Mouse (Mus musculus) CH12.LX (cell line): ENCODE data around the gene Gm28038. TPM values are rescaled to one million over a fixed set of nuclear protein-coding genes. Genes with fewer than 3 reads are reported as not detected.

ENCODE experiments used
- DNase-seq: peaks from one replicate; pipeline ENCODE4 v3.0.0-alpha.2; 2013; ENCODE audit errors: extremely low read depth
- H3K27ac ChIP-seq: 2 replicates; pipeline ENCODE4 v1.5.1; 2012; ENCODE audit warnings: low read depth, mild to moderate bottlenecking, control low read depth, moderate library complexity; ENCODE audit not compliant: insufficient read depth
- H3K27me3 ChIP-seq: replicated peaks from 2 replicates; pipeline ENCODE3; 2012; ENCODE audit warnings: inconsistent platforms
- H3K36me3 ChIP-seq, 2 experiments: replicated peaks in 1 of 2; 2 replicates each; pipeline versions ENCODE3 to v1.6.1; 2012; ENCODE audit warnings: inconsistent platforms in 1 of 2, low read length in 1 of 2, mild to moderate bottlenecking in 1 of 2, mixed read lengths in 1 of 2, moderate library complexity in 1 of 2; ENCODE audit not compliant: control insufficient read depth in 1 of 2, insufficient read depth in 1 of 2
- H3K4me1 ChIP-seq, 2 experiments: 2 replicates each; pipeline ENCODE4 v1.6.1; 2012; ENCODE audit warnings: inconsistent platforms in 1 of 2, moderate library complexity in 1 of 2; ENCODE audit not compliant: insufficient read depth in 2 of 2, control insufficient read depth in 1 of 2
- H3K4me2 ChIP-seq: 2 replicates; pipeline ENCODE4 v1.6.1; 2012; ENCODE audit warnings: low read depth, mild to moderate bottlenecking, control low read depth; ENCODE audit not compliant: poor library complexity, insufficient read depth, severe bottlenecking
- H3K4me3 ChIP-seq, 3 experiments: fragments of 150-350 bp in 1 of 3; sonication (generic) in 1 of 3; replicated peaks in 1 of 3; 2 replicates each; pipeline versions ENCODE3 to v1.5.1; 2011 to 2012; ENCODE audit warnings: low read depth in 2 of 3, low read length in 2 of 3, mild to moderate bottlenecking in 2 of 3, moderate library complexity in 2 of 3, control low read depth in 1 of 3, improper control_type of control experiment in 1 of 3, inconsistent platforms in 1 of 3, mixed read lengths in 1 of 3; ENCODE audit not compliant: poor library complexity in 1 of 3
- H3K79me2 ChIP-seq: replicated peaks from 2 replicates; pipeline ENCODE4 v1.6.1; 2012; ENCODE audit warnings: mild to moderate bottlenecking, moderate library complexity; ENCODE audit not compliant: control insufficient read depth, poor library complexity, insufficient read depth, severe bottlenecking; ENCODE audit errors: extremely low read depth
- H3K9ac ChIP-seq: 2 replicates; pipeline ENCODE4 v1.6.1; 2012; ENCODE audit warnings: low read depth, mild to moderate bottlenecking, control low read depth, moderate library complexity; ENCODE audit not compliant: insufficient read depth
- H3K9me3 ChIP-seq: replicated peaks from 2 replicates; pipeline ENCODE3; 2012; ENCODE audit warnings: low read length, inconsistent platforms, mixed read lengths
- BHLHE40 ChIP-seq: IDR thresholded peaks from 2 replicates; pipeline ENCODE4 v1.6.1; 2011; ENCODE audit warnings: mild to moderate bottlenecking, low read depth, low read length, improper control_type of control experiment
- CHD1 ChIP-seq: IDR thresholded peaks from 2 replicates; pipeline ENCODE4 v1.6.1; 2012; ENCODE audit warnings: low read depth, low read length, improper control_type of control experiment, inconsistent platforms
- CHD2 ChIP-seq: IDR thresholded peaks from 2 replicates; pipeline ENCODE4 v1.6.1; 2011; ENCODE audit warnings: low read length, improper control_type of control experiment
- E2F4 ChIP-seq: IDR thresholded peaks from 2 replicates; pipeline ENCODE4 v1.6.1; 2011; ENCODE audit warnings: low read depth, low read length, improper control_type of control experiment; ENCODE audit not compliant: insufficient replicate concordance
- ELF1 ChIP-seq: IDR thresholded peaks from 2 replicates; pipeline ENCODE4 v1.6.1; 2014; ENCODE audit warnings: low read depth, mild to moderate bottlenecking, inconsistent platforms, low read length, improper control_type of control experiment
- ETS1 ChIP-seq: conservative IDR thresholded peaks from 2 replicates; pipeline ENCODE4 v1.6.1; 2012; ENCODE audit warnings: low read depth, mild to moderate bottlenecking, inconsistent platforms, low read length, improper control_type of control experiment, moderate library complexity
- HCFC1 ChIP-seq: IDR thresholded peaks from 2 replicates; pipeline ENCODE4 v1.6.1; 2012; ENCODE audit warnings: low read depth, mild to moderate bottlenecking, inconsistent platforms, low read length, improper control_type of control experiment
- JUN ChIP-seq: IDR thresholded peaks from 2 replicates; pipeline ENCODE4 v1.6.1; 2011; ENCODE audit warnings: low read depth, mild to moderate bottlenecking, low read length, improper control_type of control experiment, moderate library complexity; ENCODE audit not compliant: insufficient read depth
- JUND ChIP-seq: conservative IDR thresholded peaks from 2 replicates; pipeline ENCODE4 v1.6.1; 2011; ENCODE audit warnings: low read depth, low read length, improper control_type of control experiment
- KAT2A ChIP-seq: IDR thresholded peaks from 2 replicates; pipeline ENCODE4 v1.6.1; 2012; ENCODE audit warnings: low read length, improper control_type of control experiment, inconsistent platforms; ENCODE audit not compliant: insufficient replicate concordance
- MAFK ChIP-seq: IDR thresholded peaks from 2 replicates; pipeline ENCODE4 v1.6.1; 2011; ENCODE audit warnings: low read length, improper control_type of control experiment; ENCODE audit not compliant: insufficient replicate concordance
- MAZ ChIP-seq: IDR thresholded peaks from 2 replicates; pipeline ENCODE4 v1.6.1; 2012; ENCODE audit warnings: low read depth, mild to moderate bottlenecking, inconsistent platforms, low read length, improper control_type of control experiment, moderate library complexity
- MEF2A ChIP-seq: IDR thresholded peaks from 2 replicates; pipeline ENCODE4 v1.6.1; 2014; ENCODE audit warnings: low read depth, mild to moderate bottlenecking, inconsistent platforms, low read length, improper control_type of control experiment, borderline replicate concordance
- MYC ChIP-seq: IDR thresholded peaks from 2 replicates; pipeline ENCODE4 v1.6.1; 2011; ENCODE audit warnings: low read depth, mild to moderate bottlenecking, improper control_type of control experiment, low read length
- NELFE ChIP-seq: IDR thresholded peaks from 2 replicates; pipeline ENCODE4 v1.6.1; 2011; ENCODE audit warnings: low read depth, low read length, improper control_type of control experiment
- PAX5 ChIP-seq: IDR thresholded peaks from 2 replicates; pipeline ENCODE4 v1.6.1; 2012; ENCODE audit warnings: low read length, inconsistent platforms, mixed read lengths
- RAD21 ChIP-seq: IDR thresholded peaks from 2 replicates; pipeline ENCODE4 v1.6.1; 2011; ENCODE audit warnings: low read depth, mild to moderate bottlenecking, low read length, improper control_type of control experiment, moderate library complexity
- RCOR1 ChIP-seq: conservative IDR thresholded peaks from 2 replicates; pipeline ENCODE4 v1.6.1; 2012; ENCODE audit warnings: low read depth, mild to moderate bottlenecking, inconsistent platforms, low read length, improper control_type of control experiment
- SIN3A ChIP-seq: IDR thresholded peaks from 2 replicates; pipeline ENCODE4 v1.6.1; 2012; ENCODE audit warnings: low read length, improper control_type of control experiment, inconsistent platforms
- TBP ChIP-seq: conservative IDR thresholded peaks from 2 replicates; pipeline ENCODE4 v1.6.1; 2011; ENCODE audit warnings: low read depth, low read length, improper control_type of control experiment
- UBTF ChIP-seq: IDR thresholded peaks from 2 replicates; pipeline ENCODE4 v1.6.1; 2012; ENCODE audit warnings: low read depth, mild to moderate bottlenecking, inconsistent platforms, low read length, improper control_type of control experiment, moderate library complexity
- USF2 ChIP-seq: conservative IDR thresholded peaks from 2 replicates; pipeline ENCODE4 v1.6.1; 2011; ENCODE audit warnings: low read depth, low read length, improper control_type of control experiment
- ZC3H11A ChIP-seq: IDR thresholded peaks from 2 replicates; pipeline ENCODE4 v1.6.1; 2012; ENCODE audit warnings: low read depth, mild to moderate bottlenecking, inconsistent platforms, low read length, improper control_type of control experiment
- ZKSCAN1 ChIP-seq: IDR thresholded peaks from 2 replicates; pipeline ENCODE4 v1.6.1; 2012; ENCODE audit warnings: low read depth, inconsistent platforms, low read length, improper control_type of control experiment, borderline replicate concordance
- ZNF384 ChIP-seq: IDR thresholded peaks from 2 replicates; pipeline ENCODE4 v1.6.1; 2012; ENCODE audit warnings: low read depth, low read length, improper control_type of control experiment, inconsistent platforms
- dilution Hi-C: fragments of 300-500 bp; cut with MboI; formaldehyde crosslinking; loops from 2 replicates; pipeline ENCODE4 v1.14.3; 2020; ENCODE audit warnings: low sequenced_read_pairs; ENCODE audit not compliant: extremely low pct_unique_long_range_greater_than_20kb, extremely low pct_ligation_motif_present
- in situ Hi-C: fragments of 300-500 bp; cut with MboI; formaldehyde crosslinking; loops from 3 replicates; pipeline ENCODE4 v1.14.3; 2019; ENCODE audit warnings: low sequenced_read_pairs, low pct_ligation_motif_present, low pct_unique_long_range_greater_than_20kb, mixed read lengths
- polyA plus RNA-seq: library from polyadenylated mRNA; unstranded; fragments of >175 nt; gene quantifications from 2 replicates; pipeline ENCODE4 v1.2.1, GENCODE M21; 2012; ENCODE audit warnings: low read depth; ENCODE audit not compliant: insufficient read length
- total RNA-seq, 2 experiments: library from RNA; depleted of rRNA; stranded (reverse); fragments of 300-350 nt in 1 of 2; fragments of >200 nt in 1 of 2; gene quantifications; 2 replicates each; pipeline ENCODE4 v1.2.3; 2012 to 2014

Gm28038 gene
- total and polyA plus RNA-seq, 3 experiments: not detected

DNA sequence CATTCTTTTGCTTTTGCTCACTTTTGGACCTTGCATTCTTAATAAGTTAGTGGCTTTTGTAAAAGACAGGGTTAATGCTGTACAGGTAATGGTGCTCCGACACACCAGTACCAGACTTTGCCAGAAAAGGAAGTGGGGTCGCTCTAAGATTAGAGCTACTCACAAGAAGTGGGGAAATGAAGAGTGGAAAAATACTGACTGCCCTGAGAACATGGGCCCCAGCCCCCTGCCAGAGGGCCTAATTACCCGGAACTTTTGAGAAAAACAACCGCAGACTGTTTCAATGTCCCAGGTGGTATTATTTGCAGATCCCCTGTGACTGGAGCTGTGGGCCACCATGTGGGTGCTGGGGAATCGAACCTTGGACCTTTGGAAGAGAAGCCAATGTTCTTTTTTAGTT lies 45.2 kb upstream of the Gm28038 start (continued):
- TF ChIP-seq ZKSCAN1 (no peak), HCFC1 (no peak), JUN (no peak), RCOR1 (no peak), ETS1 (no peak; the same call in 1 of the 2 replicates), CHD1 (no peak), MAZ (no peak), ELF1 (peak; percentile 29; the same call in 1 of the 2 replicates), SIN3A (peak; percentile 64), UBTF (no peak), ZC3H11A (no peak)

DNA sequence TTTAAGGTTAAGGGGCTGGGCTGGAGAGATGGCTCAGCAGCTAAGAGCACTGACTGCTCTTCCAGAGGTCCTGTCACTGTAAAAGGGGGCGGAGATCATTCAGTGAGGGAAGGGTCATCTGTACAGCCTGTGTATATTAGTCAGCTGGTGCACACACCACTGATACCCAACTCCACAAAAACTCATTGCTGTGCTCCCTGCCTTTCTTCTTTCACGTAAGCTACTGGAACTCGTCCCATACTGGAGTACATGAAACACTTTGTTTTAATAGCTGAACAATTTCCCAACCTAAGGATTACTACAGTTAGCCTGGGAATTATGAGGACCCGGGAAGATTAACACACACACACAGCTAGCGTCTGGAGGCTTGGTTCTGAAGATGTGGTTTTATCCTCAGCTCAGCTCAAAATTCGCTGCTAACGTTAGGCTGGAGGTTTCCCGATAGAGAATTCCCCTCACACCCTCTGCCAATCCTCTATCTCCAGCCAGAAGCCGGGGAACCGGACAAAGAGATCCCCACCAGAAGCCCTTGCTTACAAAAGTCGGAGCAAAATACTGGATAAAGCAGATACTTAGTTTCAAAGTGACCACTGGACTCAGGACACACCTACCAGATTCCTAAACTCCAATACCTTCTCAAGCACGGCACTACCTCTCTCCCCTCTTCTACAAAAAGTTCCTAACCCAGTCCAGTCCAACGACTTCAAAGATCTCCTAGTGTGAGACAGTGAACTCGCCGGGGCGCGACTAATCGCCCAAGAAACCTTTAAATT lies 44.2 kb upstream of the Gm28038 start:
- H3K36me3 ChIP-seq: peaks cover 9 to 22% of the 10 kb centered on the region in 2 experiments
- in situ Hi-C loops: no loop called here
- dilution Hi-C loops: no loop called here

GRCm38 (mm10) chr2:30237199-30237880 lies 43.5 kb upstream of the Gm28038 start, which contains the start of gene Lrrc8a:
Gene Lrrc8a, plus strand, starts transcription at chr2:30237715.
- in situ Hi-C loops (no loop called here), dilution Hi-C loops (no loop called here)
- H3K9me3 ChIP-seq: no peaks in the 10 kb centered on the region
- H3K79me2 ChIP-seq: no peaks in the 10 kb centered on the region
- H3K4me2 ChIP-seq: peak within 1 kb of the TSS; percentile 95
- H3K4me3 ChIP-seq: peak within 1 kb of the TSS; percentile 80 to 84 (median 82)
- peaks cover 9 to 26% of the 10 kb centered on the region in 2 experiments for H3K36me3 ChIP-seq
- peak; percentile 98 for DNase-seq
- H3K4me1 ChIP-seq: peaks cover 5 to 29% of the 10 kb centered on the region in 2 experiments; a peak in 3 of 4 replicates
- H3K27ac ChIP-seq: peak within 1 kb of the TSS; percentile 71
- H3K9ac ChIP-seq: peak within 1 kb of the TSS; percentile 90
- H3K27me3 ChIP-seq: no peaks in the 10 kb centered on the region
- peak; percentile 99 for TF ChIP-seq SIN3A
- peak; percentile 81 for TF ChIP-seq USF2
- peak; percentile 40; the same call in 1 of the 2 replicates for TF ChIP-seq CHD2
- peak; percentile 72 for TF ChIP-seq NELFE
- peak; percentile 96 for TF ChIP-seq MYC
- TF ChIP-seq KAT2A: peak; percentile 88; the same call in 1 of the 2 replicates
- peak; percentile 44 for TF ChIP-seq MEF2A
- TF ChIP-seq RAD21: peak; percentile 50
- no peak for TF ChIP-seq ZNF384
- peak; percentile 35; the same call in 1 of the 2 replicates for TF ChIP-seq JUND
- peak; percentile 48 for TF ChIP-seq ETS1
- TF ChIP-seq MAFK: no peak
- TF ChIP-seq BHLHE40: peak; percentile 92
- TF ChIP-seq ZC3H11A: no peak
- no peak; the same call in 1 of the 2 replicates for TF ChIP-seq TBP
- TF ChIP-seq E2F4: no peak

More for the DNA sequence above, 44.2 kb upstream of the Gm28038 start:
- peak overlapping the region; percentile 72 to 84 (median 82) for H3K4me3 ChIP-seq
- H3K9ac ChIP-seq: peak overlapping the region; percentile 90
- H3K9me3 ChIP-seq: peaks cover 2% of the 10 kb centered on the region
- no peaks in the 10 kb centered on the region for H3K79me2 ChIP-seq
- H3K4me2 ChIP-seq: peak overlapping the region; percentile 95
- no peaks in the 10 kb centered on the region for H3K27me3 ChIP-seq
- TF ChIP-seq ELF1: 0 out of 2 replicates have a peak, but pooled peaks have one; percentile 16
- no peak for TF ChIP-seq ZKSCAN1
- peak; percentile 36; the same call in 1 of the 2 replicates for TF ChIP-seq TBP
- TF ChIP-seq E2F4: no peak
- TF ChIP-seq PAX5: no peak
- TF ChIP-seq HCFC1: no peak
- peaks cover 5 to 29% of the 10 kb centered on the region in 2 experiments; a peak in 3 of 4 replicates for H3K4me1 ChIP-seq
- peak; percentile 48 for DNase-seq
- H3K27ac ChIP-seq: peak overlapping the region; percentile 71
